In the genomic region with DNA sequence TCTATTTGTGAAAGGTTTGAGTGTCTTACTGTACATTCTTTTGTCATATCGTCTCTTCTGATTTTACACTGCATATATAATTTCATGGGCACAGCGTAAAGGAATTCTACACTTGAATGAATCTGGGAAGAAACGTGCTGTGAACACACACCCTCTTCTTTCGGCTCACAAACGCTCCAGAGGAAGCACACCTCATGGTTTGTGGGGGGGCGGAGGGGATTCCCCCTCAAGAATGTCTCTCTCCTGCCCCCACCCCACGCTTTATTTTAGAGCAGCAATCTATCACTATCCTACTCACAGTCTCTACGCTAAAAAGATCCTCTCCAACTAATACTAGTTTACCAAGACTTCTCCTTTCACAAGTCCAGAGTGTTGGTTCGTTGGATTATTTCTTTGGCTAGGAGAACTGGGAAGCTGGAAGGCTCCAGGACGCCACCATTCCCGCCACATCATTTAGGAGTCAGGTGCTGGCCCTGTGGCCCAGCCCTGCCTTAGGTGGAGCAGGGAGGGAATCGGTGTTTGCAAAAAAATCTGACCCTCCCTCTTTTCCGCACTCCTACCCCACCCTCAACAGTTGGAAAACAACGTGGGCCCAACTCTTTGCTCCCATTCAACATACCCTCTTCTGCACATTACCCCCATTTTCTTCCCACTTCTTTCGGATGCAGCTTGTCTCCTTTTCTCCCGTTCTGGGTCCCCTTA, we compare ENCODE assay signal across 9 mouse cellular contexts. TPM values are rescaled to one million over a fixed set of nuclear protein-coding genes. Genes with fewer than 3 reads are reported as not detected.
DNase-seq lines count a peak whose midpoint lies in the region; ATAC-seq and TF ChIP-seq lines count a peak whose summit lies in the region.
"Had no signal": no experiment of that assay in that cellular context is flagged by ENCODE, and none has a peak within 500 bp of the region (broad histone marks: within the 10 kb centered on the region; RNA-seq: fewer than 3 reads in every experiment).

No protein-coding gene starts in this region.

- no peak for TF ChIP-seq POLR2A in olfactory bulb, adult 2 months (IDR thresholded peaks at IDR 0.05; ENCODE audit: insufficient read depth, low read depth, low read length)

- H3K4me1 ChIP-seq in lung, embryonic 15.5 days: peaks cover 10% of the 10 kb centered on the region; the same call in 1 of the 2 replicates
- H3K4me1 ChIP-seq in forebrain, embryonic 13.5 days: peaks cover 17% of the 10 kb centered on the region
- peaks cover 4% of the 10 kb centered on the region; the same call in 1 of the 2 replicates for H3K4me1 ChIP-seq in liver, embryonic 11.5 days (replicated peaks; ENCODE audit: control insufficient read depth, insufficient read depth, low read length)
- peaks cover 2% of the 10 kb centered on the region; the same call in 1 of the 2 replicates for H3K4me1 ChIP-seq in olfactory bulb, adult 2 months (ENCODE audit: control insufficient read depth, insufficient read depth, low read length)

- peak overlapping the region; percentile 74 for H3K4me2 ChIP-seq in lung, embryonic 15.5 days
- H3K4me2 ChIP-seq in forebrain, embryonic 13.5 days: peak overlapping the region; percentile 84
- H3K4me2 ChIP-seq in liver, embryonic 11.5 days: peak overlapping the region; percentile 86

- ATAC-seq in lung, embryonic 15.5 days (ENCODE audit: borderline replicate concordance, extremely low read depth, low FRiP score, low TSS enrichment): peak; percentile 52
- ATAC-seq in forebrain, embryonic 13.5 days: peak; percentile 69; the same call in 1 of the 2 replicates
- peak; percentile 53 for ATAC-seq in liver, embryonic 11.5 days (replicated peaks; ENCODE audit: low FRiP score)
- ATAC-seq in megakaryocyte-erythroid progenitor cell, adult 5-6 weeks (replicated peaks; ENCODE audit: low FRiP score, low TSS enrichment, poor library complexity, severe bottlenecking): no peak

- WGBS in lung, embryonic 15.5 days: 2% methylated on average over 16 of the region's 16 CpGs
- WGBS in forebrain, embryonic 13.5 days: under 1% methylated on average over 16 of the region's 16 CpGs
- 7% methylated on average over 16 of the region's 16 CpGs for WGBS in liver, embryonic 11.5 days
- 1% methylated on average over 16 of the region's 16 CpGs for WGBS in olfactory bulb, adult 2 months

- H3K9me3 ChIP-seq in lung, embryonic 15.5 days: no peaks in the 10 kb centered on the region
- no peaks in the 10 kb centered on the region for H3K9me3 ChIP-seq in forebrain, embryonic 13.5 days (replicated peaks)
- H3K9me3 ChIP-seq in liver, embryonic 11.5 days (ENCODE audit: control insufficient read depth, low read length): no peaks in the 10 kb centered on the region

- peak; percentile 29 for DNase-seq in adrenal gland, adult 2 months
- no peak for DNase-seq in adrenal gland, adult 18-20 months (ENCODE audit: low spot score in 2 of 2)
- DNase-seq in lung, postnatal 14 days: no peak
- no peak for DNase-seq in liver, embryonic 11.5 days (ENCODE audit: low spot score)

- no peak for TF ChIP-seq CTCF in olfactory bulb, adult 2 months (IDR thresholded peaks at IDR 0.05; ENCODE audit: insufficient read depth, low read depth, low read length)

- H3K27ac ChIP-seq in lung, embryonic 15.5 days: peak overlapping the region; percentile 93
- H3K27ac ChIP-seq in forebrain, embryonic 13.5 days: peak overlapping the region; percentile 90
- H3K27ac ChIP-seq in liver, embryonic 11.5 days (ENCODE audit: low read depth, low read length): peak overlapping the region; percentile 57
- H3K27ac ChIP-seq in olfactory bulb, adult 2 months (ENCODE audit: insufficient read depth, low read depth, low read length): peak overlapping the region; percentile 23; the same call in 1 of the 2 replicates

- H3K4me3 ChIP-seq in lung, embryonic 15.5 days: peak overlapping the region; percentile 79
- peak overlapping the region; percentile 80 for H3K4me3 ChIP-seq in forebrain, embryonic 13.5 days
- peak overlapping the region; percentile 81 for H3K4me3 ChIP-seq in liver, embryonic 11.5 days (ENCODE audit: low read depth, low read length)
- peak overlapping the region; percentile 81 for H3K4me3 ChIP-seq in olfactory bulb, adult 2 months (ENCODE audit: insufficient read depth, low read depth, low read length)

- H3K36me3 ChIP-seq in lung, embryonic 15.5 days: no peaks in the 10 kb centered on the region
- no peaks in the 10 kb centered on the region for H3K36me3 ChIP-seq in forebrain, embryonic 13.5 days (ENCODE audit: poor library complexity, severe bottlenecking)
- H3K36me3 ChIP-seq in liver, embryonic 11.5 days (ENCODE audit: control insufficient read depth, insufficient read depth, low read length): no peaks in the 10 kb centered on the region

- H3K27me3 ChIP-seq in lung, embryonic 15.5 days: no peaks in the 10 kb centered on the region
- no peaks in the 10 kb centered on the region for H3K27me3 ChIP-seq in forebrain, embryonic 13.5 days
- H3K27me3 ChIP-seq in liver, embryonic 11.5 days (replicated peaks; ENCODE audit: control insufficient read depth, insufficient read depth, low read length): no peaks in the 10 kb centered on the region

- H3K9ac ChIP-seq in lung, embryonic 15.5 days: peak overlapping the region; percentile 58
- peak overlapping the region; percentile 86 for H3K9ac ChIP-seq in forebrain, embryonic 13.5 days
- peak overlapping the region; percentile 92 for H3K9ac ChIP-seq in liver, embryonic 11.5 days (ENCODE audit: low read depth, low read length)

RNA-seq across cellular contexts. Expression of a gene that starts 0.8 kb away (rescaled TPM):
- 10 to 100 TPM; 11.3 to 12.1 TPM for total RNA-seq in adrenal gland, adult 2 months (2021)
- polyA plus RNA-seq in adrenal gland, adult 2 months (2012; rRNA removed): 4.7 and 5.6 TPM in 2 replicates
- total RNA-seq in adrenal gland, adult 18-20 months (2021): 10 to 100 TPM; 11.2 to 14.5 TPM
- polyA plus RNA-seq in lung, embryonic 15.5 days (2015; fragmentation: Nextera tagmentation; extraction: Ambion mirVana): 7.0 and 7.6 TPM in 2 replicates
- 8.1 and 10.1 TPM in 2 replicates for polyA plus RNA-seq in forebrain, embryonic 13.5 days (2015; fragmentation: Nextera tagmentation; extraction: Ambion mirVana)
- polyA plus RNA-seq in liver, embryonic 11.5 days (2014; fragmentation: Nextera tagmentation; extraction: Ambion mirVana): 5.8 and 6.0 TPM in 2 replicates
- 58.6 TPM in 1 of 2 replicates, not detected in the other for polyA plus RNA-seq in olfactory bulb, adult 2 months (2012; ENCODE audit: insufficient read depth, insufficient read length, low replicate concordance, missing spikeins)
- total RNA-seq in megakaryocyte-erythroid progenitor cell, adult 5-6 weeks (2014; fragmentation: Nextera tagmentation): 7.5 and 14.1 TPM in 2 replicates
- total RNA-seq in megakaryocyte-erythroid progenitor cell, adult 5-6 weeks (2017): 5.6 and 6.8 TPM in 2 replicates

RNA-seq across cellular contexts. Expression of a gene that starts 16.3 kb away (rescaled TPM):
- not detected for total RNA-seq in adrenal gland, adult 2 months (2021)
- not detected in 2 replicates for polyA plus RNA-seq in adrenal gland, adult 2 months (2012; rRNA removed)
- 1 to 10 TPM in 1 of 2 experiments, not detected in 1; 1.8 TPM for total RNA-seq in adrenal gland, adult 18-20 months (2021)
- polyA plus RNA-seq in lung, embryonic 15.5 days (2015; fragmentation: Nextera tagmentation; extraction: Ambion mirVana): 0.37 and 0.82 TPM in 2 replicates
- not detected in 2 replicates for polyA plus RNA-seq in forebrain, embryonic 13.5 days (2015; fragmentation: Nextera tagmentation; extraction: Ambion mirVana)
- 0.23 and 0.95 TPM in 2 replicates for polyA plus RNA-seq in liver, embryonic 11.5 days (2014; fragmentation: Nextera tagmentation; extraction: Ambion mirVana)
- not detected in 2 replicates for polyA plus RNA-seq in olfactory bulb, adult 2 months (2012; ENCODE audit: insufficient read depth, insufficient read length, low replicate concordance, missing spikeins)
- not detected in 2 replicates for total RNA-seq in megakaryocyte-erythroid progenitor cell, adult 5-6 weeks (2014; fragmentation: Nextera tagmentation)
- not detected in 2 replicates for total RNA-seq in megakaryocyte-erythroid progenitor cell, adult 5-6 weeks (2017)
- total RNA-seq: left cerebral cortex, postnatal 14 days had no signal

RNA-seq across cellular contexts. Expression of a gene that starts 28.1 kb away (rescaled TPM):
- total RNA-seq in adrenal gland, adult 2 months (2021): under 1 TPM; 0.17 to 0.35 TPM
- polyA plus RNA-seq in adrenal gland, adult 2 months (2012; rRNA removed): 0.13 and 0.35 TPM in 2 replicates
- under 1 TPM; 0.20 to 0.67 TPM for total RNA-seq in adrenal gland, adult 18-20 months (2021)
- polyA plus RNA-seq in lung, embryonic 15.5 days (2015; fragmentation: Nextera tagmentation; extraction: Ambion mirVana): 3.8 and 5.8 TPM in 2 replicates
- 0.13 and 0.14 TPM in 2 replicates for polyA plus RNA-seq in forebrain, embryonic 13.5 days (2015; fragmentation: Nextera tagmentation; extraction: Ambion mirVana)
- 0.68 and 1.5 TPM in 2 replicates for polyA plus RNA-seq in liver, embryonic 11.5 days (2014; fragmentation: Nextera tagmentation; extraction: Ambion mirVana)
- polyA plus RNA-seq in olfactory bulb, adult 2 months (2012; ENCODE audit: insufficient read depth, insufficient read length, low replicate concordance, missing spikeins): not detected in 2 replicates
- total RNA-seq in megakaryocyte-erythroid progenitor cell, adult 5-6 weeks (2014; fragmentation: Nextera tagmentation): not detected in 2 replicates
- 0.05 and 0.46 TPM in 2 replicates for total RNA-seq in megakaryocyte-erythroid progenitor cell, adult 5-6 weeks (2017)

RNA-seq across cellular contexts. Expression of a gene that starts 34.0 kb away (rescaled TPM):
- 100 to 1,000 TPM; 109 to 142 TPM for total RNA-seq in adrenal gland, adult 2 months (2021)
- 283 and 329 TPM in 2 replicates for polyA plus RNA-seq in adrenal gland, adult 2 months (2012; rRNA removed)
- total RNA-seq in adrenal gland, adult 18-20 months (2021): 100 to 1,000 TPM; 120 to 132 TPM
- 88.2 and 92.8 TPM in 2 replicates for polyA plus RNA-seq in lung, embryonic 15.5 days (2015; fragmentation: Nextera tagmentation; extraction: Ambion mirVana)
- polyA plus RNA-seq in forebrain, embryonic 13.5 days (2015; fragmentation: Nextera tagmentation; extraction: Ambion mirVana): 75.9 and 84.7 TPM in 2 replicates
- polyA plus RNA-seq in liver, embryonic 11.5 days (2014; fragmentation: Nextera tagmentation; extraction: Ambion mirVana): 85.5 and 99.0 TPM in 2 replicates
- polyA plus RNA-seq in olfactory bulb, adult 2 months (2012; ENCODE audit: insufficient read depth, insufficient read length, low replicate concordance, missing spikeins): 190 and 558 TPM in 2 replicates
- total RNA-seq in megakaryocyte-erythroid progenitor cell, adult 5-6 weeks (2014; fragmentation: Nextera tagmentation): 99.9 and 104 TPM in 2 replicates
- 50.4 and 55.1 TPM in 2 replicates for total RNA-seq in megakaryocyte-erythroid progenitor cell, adult 5-6 weeks (2017)

RNA-seq across cellular contexts. Expression of a gene that starts 54.7 kb away (rescaled TPM):
- 10 to 100 TPM; 15.5 to 18.0 TPM for total RNA-seq in adrenal gland, adult 2 months (2021)
- polyA plus RNA-seq in adrenal gland, adult 2 months (2012; rRNA removed): 47.8 and 51.2 TPM in 2 replicates
- total RNA-seq in adrenal gland, adult 18-20 months (2021): 10 to 100 TPM; 12.2 to 16.8 TPM
- polyA plus RNA-seq in lung, embryonic 15.5 days (2015; fragmentation: Nextera tagmentation; extraction: Ambion mirVana): 33.6 and 34.0 TPM in 2 replicates
- 18.9 and 19.9 TPM in 2 replicates for polyA plus RNA-seq in forebrain, embryonic 13.5 days (2015; fragmentation: Nextera tagmentation; extraction: Ambion mirVana)
- polyA plus RNA-seq in liver, embryonic 11.5 days (2014; fragmentation: Nextera tagmentation; extraction: Ambion mirVana): 14.2 and 14.9 TPM in 2 replicates
- not detected in 2 replicates for polyA plus RNA-seq in olfactory bulb, adult 2 months (2012; ENCODE audit: insufficient read depth, insufficient read length, low replicate concordance, missing spikeins)
- 6.7 and 8.6 TPM in 2 replicates for total RNA-seq in megakaryocyte-erythroid progenitor cell, adult 5-6 weeks (2014; fragmentation: Nextera tagmentation)
- total RNA-seq in megakaryocyte-erythroid progenitor cell, adult 5-6 weeks (2017): 2.7 and 3.7 TPM in 2 replicates

Comparison
In these comparisons a context has a peak if more than half of its experiments do, and no peak if none do; other contexts are left out.
1. H3K27ac ChIP-seq: peak in every context shown above with its lines; median percentile 93 in lung, embryonic 15.5 days; 90 in forebrain, embryonic 13.5 days; 57 in liver, embryonic 11.5 days; 23 in olfactory bulb, adult 2 months.